12 mouse cellular contexts compared by ENCODE assay signal in genomic region chr2:49743775-49744174, GRCm38 (mm10). TPM values are rescaled to one million over a fixed set of nuclear protein-coding genes. Genes with fewer than 3 reads are reported as not detected.
DNase-seq lines count a peak whose midpoint lies in the region; ATAC-seq lines count a peak whose summit lies in the region.
"Had no signal": no experiment of that assay in that cellular context is flagged by ENCODE, and none has a peak within 500 bp of the region (broad histone marks: within the 10 kb centered on the region; RNA-seq: fewer than 3 reads in every experiment).

No protein-coding gene starts in this region.

- H3K36me3 ChIP-seq in forebrain, embryonic 13.5 days (ENCODE audit: poor library complexity, severe bottlenecking): peaks cover 87% of the 10 kb centered on the region
- peaks cover 19% of the 10 kb centered on the region for H3K36me3 ChIP-seq in forebrain, embryonic 16.5 days (ENCODE audit: control insufficient read depth, insufficient read depth)
- no peaks in the 10 kb centered on the region for H3K36me3 ChIP-seq in liver, embryonic 15.5 days (replicated peaks)
- no peaks in the 10 kb centered on the region for H3K36me3 ChIP-seq in liver, embryonic 11.5 days (ENCODE audit: control insufficient read depth, insufficient read depth, low read length)
- H3K36me3 ChIP-seq in embryonic facial prominence, embryonic 15.5 days: no peaks in the 10 kb centered on the region
- H3K36me3 ChIP-seq in neural tube, embryonic 13.5 days: peaks cover 76% of the 10 kb centered on the region

- no peaks in the 10 kb centered on the region for H3K27me3 ChIP-seq in forebrain, embryonic 13.5 days
- H3K27me3 ChIP-seq in forebrain, embryonic 16.5 days (replicated peaks; ENCODE audit: control insufficient read depth, insufficient read depth, low read length): no peaks in the 10 kb centered on the region
- H3K27me3 ChIP-seq in liver, embryonic 15.5 days: no peaks in the 10 kb centered on the region
- no peaks in the 10 kb centered on the region for H3K27me3 ChIP-seq in liver, embryonic 11.5 days (replicated peaks; ENCODE audit: control insufficient read depth, insufficient read depth, low read length)
- H3K27me3 ChIP-seq in embryonic facial prominence, embryonic 15.5 days: no peaks in the 10 kb centered on the region
- H3K27me3 ChIP-seq in neural tube, embryonic 13.5 days: no peaks in the 10 kb centered on the region

- no peak overlapping the region for H3K4me3 ChIP-seq in forebrain, embryonic 13.5 days
- H3K4me3 ChIP-seq in forebrain, embryonic 16.5 days (replicated peaks; ENCODE audit: low read length): no peak overlapping the region
- H3K4me3 ChIP-seq in liver, embryonic 15.5 days (replicated peaks): no peak overlapping the region
- H3K4me3 ChIP-seq in liver, embryonic 11.5 days (ENCODE audit: low read depth, low read length): no peak overlapping the region
- peak overlapping the region; percentile 11; the same call in 1 of the 2 replicates for H3K4me3 ChIP-seq in embryonic facial prominence, embryonic 15.5 days (replicated peaks)
- no peak overlapping the region for H3K4me3 ChIP-seq in neural tube, embryonic 13.5 days

- H3K4me1 ChIP-seq in forebrain, embryonic 13.5 days: peaks cover 49% of the 10 kb centered on the region
- H3K4me1 ChIP-seq in forebrain, embryonic 16.5 days (replicated peaks; ENCODE audit: control insufficient read depth, insufficient read depth, low read length): peaks cover 43% of the 10 kb centered on the region
- H3K4me1 ChIP-seq in liver, embryonic 15.5 days (replicated peaks): 0 out of 2 replicates have a peak, but pooled peaks cover 2% of the 10 kb centered on the region
- H3K4me1 ChIP-seq in liver, embryonic 11.5 days (replicated peaks; ENCODE audit: control insufficient read depth, insufficient read depth, low read length): no peaks in the 10 kb centered on the region
- H3K4me1 ChIP-seq in embryonic facial prominence, embryonic 15.5 days: peaks cover 52% of the 10 kb centered on the region
- peaks cover 53% of the 10 kb centered on the region for H3K4me1 ChIP-seq in neural tube, embryonic 13.5 days (replicated peaks)

- peak overlapping the region; percentile 57 for H3K27ac ChIP-seq in forebrain, embryonic 13.5 days
- no peak overlapping the region for H3K27ac ChIP-seq in forebrain, embryonic 16.5 days (ENCODE audit: low read length)
- 0 out of 2 replicates have a peak overlapping the region, but pooled peaks have one; percentile 10 for H3K27ac ChIP-seq in liver, embryonic 15.5 days (replicated peaks)
- no peak overlapping the region for H3K27ac ChIP-seq in liver, embryonic 11.5 days (ENCODE audit: low read depth, low read length)
- peak overlapping the region; percentile 56 for H3K27ac ChIP-seq in embryonic facial prominence, embryonic 15.5 days (replicated peaks)
- H3K27ac ChIP-seq in neural tube, embryonic 13.5 days (replicated peaks): peak overlapping the region; percentile 70

- WGBS in forebrain, embryonic 13.5 days: 65% methylated on average over 6 of the region's 6 CpGs
- WGBS in forebrain, embryonic 16.5 days: 61% methylated on average over 6 of the region's 6 CpGs
- 49% methylated on average over 6 of the region's 6 CpGs for WGBS in liver, embryonic 15.5 days (ENCODE audit: insufficient replicate concordance)
- 74% methylated on average over 6 of the region's 6 CpGs for WGBS in liver, embryonic 11.5 days
- WGBS in embryonic facial prominence, embryonic 15.5 days: 34% methylated on average over 6 of the region's 6 CpGs
- WGBS in neural tube, embryonic 13.5 days: 11% methylated on average over 6 of the region's 6 CpGs

- no peak overlapping the region for H3K4me2 ChIP-seq in forebrain, embryonic 13.5 days
- H3K4me2 ChIP-seq in forebrain, embryonic 16.5 days (ENCODE audit: low read length): no peak overlapping the region
- H3K4me2 ChIP-seq in liver, embryonic 15.5 days: no peak overlapping the region
- H3K4me2 ChIP-seq in liver, embryonic 11.5 days: no peak overlapping the region
- peak overlapping the region; percentile 4; the same call in 1 of the 2 replicates for H3K4me2 ChIP-seq in embryonic facial prominence, embryonic 15.5 days (replicated peaks)
- H3K4me2 ChIP-seq in neural tube, embryonic 13.5 days: peak overlapping the region; percentile 5

- no peak overlapping the region for H3K9ac ChIP-seq in forebrain, embryonic 13.5 days
- no peak overlapping the region for H3K9ac ChIP-seq in forebrain, embryonic 16.5 days (replicated peaks; ENCODE audit: low read depth, low read length)
- no peak overlapping the region for H3K9ac ChIP-seq in liver, embryonic 15.5 days
- H3K9ac ChIP-seq in liver, embryonic 11.5 days (ENCODE audit: low read depth, low read length): no peak overlapping the region
- H3K9ac ChIP-seq in embryonic facial prominence, embryonic 15.5 days: no peak overlapping the region
- peak overlapping the region; percentile 39 for H3K9ac ChIP-seq in neural tube, embryonic 13.5 days

- DNase-seq in liver, embryonic 11.5 days (ENCODE audit: low spot score): no peak
- DNase-seq in frontal cortex, postnatal 36 days (ENCODE audit: low spot score in 2 of 2): no peak
- no peak for DNase-seq in adrenal gland, postnatal 4 days (ENCODE audit: low spot score in 2 of 2)
- DNase-seq: cerebellum, postnatal 25 days; heart, postnatal 10 days; kidney, postnatal 36 days; thymus, postnatal 4 days had no signal

- H3K9me3 ChIP-seq in forebrain, embryonic 13.5 days (replicated peaks): no peaks in the 10 kb centered on the region
- H3K9me3 ChIP-seq in forebrain, embryonic 16.5 days (ENCODE audit: control insufficient read depth, low read length): no peaks in the 10 kb centered on the region
- H3K9me3 ChIP-seq in liver, embryonic 15.5 days (replicated peaks): no peaks in the 10 kb centered on the region
- no peaks in the 10 kb centered on the region for H3K9me3 ChIP-seq in liver, embryonic 11.5 days (ENCODE audit: control insufficient read depth, low read length)
- H3K9me3 ChIP-seq in embryonic facial prominence, embryonic 15.5 days (replicated peaks): no peaks in the 10 kb centered on the region
- H3K9me3 ChIP-seq in neural tube, embryonic 13.5 days: no peaks in the 10 kb centered on the region

- no peak for ATAC-seq in forebrain, embryonic 13.5 days
- no peak for ATAC-seq in forebrain, embryonic 16.5 days
- ATAC-seq in liver, embryonic 15.5 days (ENCODE audit: insufficient read depth): no peak
- ATAC-seq in liver, embryonic 11.5 days (replicated peaks; ENCODE audit: low FRiP score): no peak
- ATAC-seq in embryonic facial prominence, embryonic 15.5 days (ENCODE audit: insufficient number of reproducible peaks, low FRiP score, low TSS enrichment, low read depth): no peak
- ATAC-seq in neural tube, embryonic 13.5 days (ENCODE audit: low read depth): peak; percentile 29

RNA-seq across cellular contexts. Expression of gene Lypd6b, which starts 43.7 kb away (rescaled TPM):
- polyA plus RNA-seq in forebrain, embryonic 13.5 days (2015; fragmentation: Nextera tagmentation; extraction: Ambion mirVana): 3.0 and 3.1 TPM in 2 replicates
- polyA plus RNA-seq in forebrain, embryonic 16.5 days (2015; fragmentation: Nextera tagmentation; extraction: Ambion mirVana): 8.7 and 12.4 TPM in 2 replicates
- not detected in 2 replicates for polyA plus RNA-seq in liver, embryonic 15.5 days (2015; fragmentation: Nextera tagmentation; extraction: Ambion mirVana)
- polyA plus RNA-seq in liver, embryonic 11.5 days (2014; fragmentation: Nextera tagmentation; extraction: Ambion mirVana): 0.47 and 0.48 TPM in 2 replicates
- polyA plus RNA-seq in embryonic facial prominence, embryonic 15.5 days (2015; fragmentation: Nextera tagmentation; extraction: Ambion mirVana): 12.0 and 12.5 TPM in 2 replicates
- polyA plus RNA-seq in neural tube, embryonic 13.5 days (2015; fragmentation: Nextera tagmentation; extraction: Ambion mirVana): 6.8 and 7.8 TPM in 2 replicates
- total RNA-seq in adrenal gland, postnatal 4 days (2021): 1 to 10 TPM in 1 of 2 experiments, under 1 TPM in 1; 0.23 to 1.6 TPM

Comparison
In these comparisons a context has a peak if more than half of its experiments do, and no peak if none do; other contexts are left out.
1. H3K27ac ChIP-seq: peak in forebrain, embryonic 13.5 days (single experiment), liver, embryonic 15.5 days (single experiment), embryonic facial prominence, embryonic 15.5 days (single experiment) and neural tube, embryonic 13.5 days (single experiment); none in forebrain, embryonic 16.5 days (single experiment) and liver, embryonic 11.5 days (single experiment).
2. H3K4me2 ChIP-seq: peak in embryonic facial prominence, embryonic 15.5 days (single experiment) and neural tube, embryonic 13.5 days (single experiment); none in forebrain, embryonic 13.5 days (single experiment), forebrain, embryonic 16.5 days (single experiment), liver, embryonic 15.5 days (single experiment) and liver, embryonic 11.5 days (single experiment).